Mouse (Mus musculus) hindbrain, embryonic 14.5 days (tissue): ENCODE results near the gene Ttc32. TPM values are rescaled to one million over a fixed set of nuclear protein-coding genes. Genes with fewer than 3 reads are reported as not detected.
"Not testable (repeated sequence)": the region's sequence is repeated elsewhere in the genome, so short reads cannot be mapped to it uniquely, and the experiment has no call there.

Experiments
- ATAC-seq: fragments of 200-750 bp; cut with Nextera tagmentation; 2 replicates; pipeline ENCODE4 v1.8.0; 2017; ENCODE audit warnings: moderate number of reproducible peaks, mild to moderate bottlenecking, moderate TSS enrichment, moderate library complexity; ENCODE audit not compliant: low FRiP score
- DNase-seq: peaks from one replicate; pipeline ENCODE4 v3.0.0-alpha.2; 2015; ENCODE audit warnings: low spot score
- H3K27ac ChIP-seq: fragments of 300-500 bp; sonication (generic); 2 replicates; pipeline ENCODE4 v1.5.1; 2014; ENCODE audit warnings: mild to moderate bottlenecking, moderate library complexity
- H3K27me3 ChIP-seq: fragments of 300-500 bp; sonication (generic); 2 replicates; pipeline ENCODE4 v1.6.1; 2014; ENCODE audit warnings: mild to moderate bottlenecking, low read length, mixed read lengths; ENCODE audit not compliant: control insufficient read depth, insufficient read depth
- H3K36me3 ChIP-seq: fragments of 300-500 bp; sonication (generic); replicated peaks from 2 replicates; pipeline ENCODE4 v1.6.1; 2014; ENCODE audit not compliant: control insufficient read depth, insufficient read depth
- H3K4me1 ChIP-seq: fragments of 300-500 bp; sonication (generic); replicated peaks from 2 replicates; pipeline ENCODE4 v1.6.1; 2014; ENCODE audit warnings: antibody characterized with exemption, low read length, mixed read lengths; ENCODE audit not compliant: control insufficient read depth, insufficient read depth
- H3K4me2 ChIP-seq: fragments of 300-500 bp; sonication (generic); replicated peaks from 2 replicates; pipeline ENCODE4 v1.6.1; 2014; ENCODE audit warnings: mild to moderate bottlenecking, moderate library complexity
- H3K4me3 ChIP-seq: fragments of 300-500 bp; sonication (generic); replicated peaks from 2 replicates; pipeline ENCODE4 v1.5.1; 2014; ENCODE audit warnings: mild to moderate bottlenecking, low read length
- H3K9ac ChIP-seq: fragments of 300-500 bp; sonication (generic); 2 replicates; pipeline ENCODE4 v1.6.1; 2014
- H3K9me3 ChIP-seq: fragments of 300-500 bp; sonication (generic); 2 replicates; pipeline ENCODE4 v1.6.1; 2016; ENCODE audit warnings: low read length; ENCODE audit not compliant: control insufficient read depth
- WGBS: fragments of 180-500 bp; shearing (Covaris S2); extraction: QIAGEN DNeasy Blood & Tissue Kit; methylation state at CpG from one replicate; pipeline ENCODE4 v1.1.7; 2014; 5-methylcytosine and 5-hydroxymethylcytosine counted together
- polyA plus RNA-seq: library from polyadenylated mRNA; unstranded; fragments of >200 nt; fragmentation: Nextera tagmentation; extraction: Ambion mirVana; gene quantifications from 2 replicates; pipeline ENCODE4 v1.2.1, GENCODE M21; 2014

Ttc32 gene
- polyA plus RNA-seq, 1 experiment from 2014 or later = 8.2 TPM

DNA sequence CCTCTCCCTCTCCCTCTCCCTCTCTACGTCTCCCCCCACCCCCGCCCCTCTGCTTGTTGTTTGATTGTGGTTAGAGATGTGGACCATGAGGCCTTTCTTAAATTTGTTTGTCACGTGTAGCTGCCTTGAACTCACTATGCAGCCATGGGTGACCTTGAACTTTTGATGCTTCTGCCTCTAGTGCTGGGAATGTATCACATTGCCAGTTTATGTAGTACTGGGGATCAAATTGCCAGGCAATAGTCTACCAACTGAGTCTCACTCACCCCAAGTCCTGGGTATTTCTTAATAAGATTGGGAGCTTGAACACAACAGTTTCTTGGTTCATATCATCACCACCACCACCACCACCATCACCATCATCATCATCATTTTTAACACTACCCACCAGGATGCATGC lies 8.8 kb upstream of the Ttc32 start:
- no peak for DNase-seq
- H3K4me2 ChIP-seq = no peak overlapping the region
- no peak for ATAC-seq
- no peak overlapping the region for H3K27ac ChIP-seq
- no peak overlapping the region for H3K4me3 ChIP-seq
- WGBS = 69% methylated on average over 3 of the region's 3 CpGs
- H3K4me1 ChIP-seq = no peaks in the 10 kb centered on the region
- no peaks in the 10 kb centered on the region for H3K27me3 ChIP-seq
- H3K9ac ChIP-seq = no peak overlapping the region
- peaks cover 36% of the 10 kb centered on the region for H3K36me3 ChIP-seq
- H3K9me3 ChIP-seq = no peaks in the 10 kb centered on the region

- Histone ChIP-seq H3K4me3 (no peak overlapping the region), H3K27me3 (no peaks in the 10 kb centered on the region), H3K9me3 (no peaks in the 10 kb centered on the region), H3K27ac (no peak overlapping the region), H3K36me3 (peaks cover 30% of the 10 kb centered on the region), H3K9ac (no peak overlapping the region), H3K4me1 (no peaks in the 10 kb centered on the region), H3K4me2 (no peak overlapping the region)
- WGBS = 64% methylated on average over 4 of the region's 4 CpGs
- DNase-seq (no peak), ATAC-seq (no peak)
Measured at GRCm38 (mm10) chr12:9023031-9023430, 6.8 kb upstream of the Ttc32 start.

DNA sequence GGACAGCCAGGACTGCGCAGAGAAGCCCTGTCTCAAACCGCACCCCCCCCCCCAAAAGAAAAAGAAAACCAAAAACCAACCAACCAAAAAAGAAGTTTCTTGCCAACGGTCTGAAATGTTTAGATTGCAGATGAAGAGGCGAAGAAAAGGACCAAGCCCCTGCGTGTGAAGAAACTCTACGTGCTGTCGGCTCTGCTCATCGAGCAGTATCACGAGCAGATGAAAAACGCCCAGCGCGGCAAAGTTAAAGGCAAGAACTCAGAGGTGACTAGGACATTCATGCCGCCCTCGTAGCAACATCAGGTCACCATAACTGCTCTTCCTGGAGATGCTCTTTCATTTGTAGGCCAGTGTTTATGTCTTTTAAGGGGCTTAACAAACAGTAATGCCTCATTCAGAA lies 5.7 kb upstream of the Ttc32 start:
- H3K27ac ChIP-seq = no peak overlapping the region
- ATAC-seq (no peak), DNase-seq (no peak)
- H3K9me3 ChIP-seq = no peaks in the 10 kb centered on the region
- no peaks in the 10 kb centered on the region for H3K4me1 ChIP-seq
- peaks cover 26% of the 10 kb centered on the region for H3K36me3 ChIP-seq
- H3K27me3 ChIP-seq = no peaks in the 10 kb centered on the region
- 94% methylated on average over 14 of the region's 14 CpGs for WGBS
- no peak overlapping the region for H3K4me3 ChIP-seq
- H3K9ac ChIP-seq = no peak overlapping the region
- H3K4me2 ChIP-seq = no peak overlapping the region

DNA sequence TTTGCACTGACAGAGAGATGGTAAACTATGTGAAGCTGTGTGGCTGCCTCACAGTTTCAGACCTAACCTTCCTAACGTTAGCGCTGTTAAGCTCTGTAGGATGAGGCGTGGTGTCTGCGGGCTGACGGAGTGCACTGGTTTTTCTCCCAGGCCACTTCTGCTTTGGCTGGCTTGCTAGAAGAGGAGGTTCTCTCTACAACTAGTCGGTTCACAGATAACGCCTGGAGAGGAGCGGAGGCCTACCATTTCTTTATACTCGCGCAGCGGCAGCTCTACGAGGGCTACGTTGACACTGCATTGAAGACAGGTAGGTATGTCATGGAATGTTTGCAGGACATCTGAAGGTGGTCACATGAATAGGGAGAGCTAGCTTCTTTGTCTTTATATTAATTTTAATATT lies 5.1 kb upstream of the Ttc32 start:
- DNase-seq (no peak), ATAC-seq (no peak)
- WGBS = 89% methylated on average over 13 of the region's 13 CpGs
- H3K4me2 ChIP-seq = no peak overlapping the region
- no peak overlapping the region for H3K4me3 ChIP-seq
- H3K36me3 ChIP-seq = peaks cover 26% of the 10 kb centered on the region
- H3K27ac ChIP-seq = no peak overlapping the region
- no peaks in the 10 kb centered on the region; the same call in 1 of the 2 replicates for H3K4me1 ChIP-seq
- no peak overlapping the region for H3K9ac ChIP-seq
- H3K27me3 ChIP-seq = no peaks in the 10 kb centered on the region
- H3K9me3 ChIP-seq = no peaks in the 10 kb centered on the region

DNA sequence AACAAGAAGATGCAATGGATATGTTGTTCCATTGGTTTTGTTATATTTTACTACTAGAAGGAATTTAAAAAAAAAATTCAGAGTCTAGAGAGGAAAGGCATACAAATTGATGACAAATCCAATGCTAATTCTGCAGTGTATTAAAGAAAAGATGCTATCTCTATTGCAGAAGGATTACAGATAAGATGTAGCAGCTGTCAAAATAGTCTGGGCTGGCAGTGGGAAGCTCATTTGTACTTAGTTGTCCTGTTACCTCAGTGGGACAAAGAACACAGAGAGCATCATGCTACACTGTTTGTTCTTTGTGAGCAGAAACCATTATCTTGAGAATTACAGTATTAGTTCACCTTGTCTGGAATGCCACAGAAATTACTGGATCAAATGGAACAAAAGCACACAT lies 3.0 kb upstream of the Ttc32 start:
- Histone ChIP-seq H3K27ac (no peak overlapping the region), H3K9ac (no peak overlapping the region), H3K4me3 (no peak overlapping the region), H3K36me3 (peaks cover 26% of the 10 kb centered on the region), H3K9me3 (no peaks in the 10 kb centered on the region), H3K27me3 (no peaks in the 10 kb centered on the region), H3K4me1 (peaks cover 6% of the 10 kb centered on the region), H3K4me2 (no peak overlapping the region)
- ATAC-seq (no peak), DNase-seq (no peak)

DNA sequence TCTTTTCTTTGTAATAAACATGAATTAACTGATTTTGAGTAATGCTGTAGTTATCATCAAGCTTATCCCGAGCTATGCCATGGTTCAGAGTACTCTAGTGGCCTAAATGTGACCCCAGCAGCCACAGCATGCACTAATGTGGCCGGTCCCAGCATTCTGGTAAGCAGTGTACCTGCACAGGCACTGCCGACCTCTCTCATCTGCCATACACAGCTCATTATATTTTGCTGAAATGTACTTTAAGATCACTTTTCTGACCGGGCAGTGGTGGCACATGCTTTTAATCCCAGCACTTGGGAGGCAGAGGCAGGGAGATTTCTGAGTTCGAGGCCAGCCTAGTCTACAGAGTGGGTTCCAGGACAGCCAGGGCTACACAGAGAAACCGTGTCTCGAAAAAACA lies 981 bp upstream of the Ttc32 start:
- 93% methylated on average over 7 of the region's 7 CpGs for WGBS
- not testable (repeated sequence) for H3K27ac ChIP-seq, H3K27me3 ChIP-seq, ATAC-seq, H3K9me3 ChIP-seq, H3K9ac ChIP-seq, H3K4me3 ChIP-seq, H3K4me1 ChIP-seq, DNase-seq
- Histone ChIP-seq H3K36me3 (peaks cover 26% of the 10 kb centered on the region), H3K4me2 (0 out of 2 replicates have a peak overlapping the region, but pooled peaks have one; percentile 79)

- no peaks in the 10 kb centered on the region for H3K27me3 ChIP-seq
- ATAC-seq = peak; percentile 39
- 58% methylated on average over 4 of the region's 4 CpGs for WGBS
- peak; percentile 25 for DNase-seq
- H3K4me2 ChIP-seq = peak overlapping the region; percentile 79
- H3K36me3 ChIP-seq = peaks cover 24% of the 10 kb centered on the region
- H3K9me3 ChIP-seq = no peaks in the 10 kb centered on the region
- H3K9ac ChIP-seq = peak overlapping the region; percentile 82; the same call in 1 of the 2 replicates
- H3K4me1 ChIP-seq = peaks cover 6% of the 10 kb centered on the region
- peak overlapping the region; percentile 67 for H3K4me3 ChIP-seq
- peak overlapping the region; percentile 97 for H3K27ac ChIP-seq
Measured at GRCm38 (mm10) chr12:9029506-9029887, 300 bp upstream of the Ttc32 start.

DNA sequence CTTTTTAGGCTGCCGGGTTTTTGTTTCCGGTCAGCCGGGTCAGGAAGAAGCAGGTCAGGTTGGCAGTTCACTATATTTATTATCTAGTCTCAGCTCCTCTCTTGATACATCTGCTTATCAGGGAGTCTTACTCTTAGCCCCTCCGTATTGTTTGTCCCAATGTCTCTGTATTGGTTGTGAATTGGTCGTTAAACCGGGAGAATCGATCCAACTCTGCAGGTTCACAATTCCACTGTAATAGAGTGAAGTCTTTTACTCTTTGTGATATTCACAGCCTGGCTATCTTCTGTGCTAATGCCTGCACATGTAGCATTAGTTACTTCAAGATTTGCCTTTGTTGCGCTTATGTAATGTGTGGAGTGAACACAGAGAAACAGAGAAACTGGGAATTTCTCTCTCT lies 1.4 kb downstream of the Ttc32 start:
- Histone ChIP-seq H3K27me3 (no peaks in the 10 kb centered on the region), H3K36me3 (peaks cover 16% of the 10 kb centered on the region), H3K9me3 (no peaks in the 10 kb centered on the region), H3K27ac (no peak overlapping the region), H3K9ac (peak overlapping the region; percentile 82), H3K4me2 (peak overlapping the region; percentile 79), H3K4me1 (peaks cover 6% of the 10 kb centered on the region), H3K4me3 (peak overlapping the region; percentile 67)
- WGBS = 75% methylated on average over 8 of the region's 8 CpGs
- ATAC-seq (no peak), DNase-seq (no peak)

DNA sequence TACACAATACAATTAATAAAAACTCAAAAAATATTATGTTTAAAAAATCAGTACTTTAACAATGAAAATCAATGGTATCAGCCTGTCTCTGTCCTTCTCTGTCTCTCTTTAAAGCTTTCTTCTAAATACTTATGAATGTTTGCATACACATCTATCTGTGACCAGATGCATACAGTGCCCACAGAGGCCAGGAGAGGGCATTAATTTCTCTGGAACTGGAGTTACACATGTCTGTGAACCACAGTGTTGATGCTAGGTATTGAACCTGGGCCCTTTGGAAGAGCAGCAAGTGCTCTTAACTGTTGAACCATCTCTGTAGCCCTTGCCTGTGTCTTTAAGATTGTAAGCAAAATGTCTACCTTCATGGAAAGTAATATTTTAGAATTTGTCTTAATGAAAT lies 3.3 kb downstream of the Ttc32 start:
- H3K4me1 ChIP-seq = peaks cover 6% of the 10 kb centered on the region
- H3K9ac ChIP-seq = no peak overlapping the region
- H3K27ac ChIP-seq = no peak overlapping the region
- H3K27me3 ChIP-seq = no peaks in the 10 kb centered on the region
- ATAC-seq = no peak
- H3K36me3 ChIP-seq = peaks cover 1% of the 10 kb centered on the region; the same call in 1 of the 2 replicates
- no peaks in the 10 kb centered on the region for H3K9me3 ChIP-seq
- H3K4me2 ChIP-seq = no peak overlapping the region
- H3K4me3 ChIP-seq = no peak overlapping the region
- DNase-seq = no peak

GRCm38 (mm10) chr12:9036409-9036808 lies 6.6 kb downstream of the Ttc32 start:
- Histone ChIP-seq H3K4me1 (no peaks in the 10 kb centered on the region), H3K27me3 (no peaks in the 10 kb centered on the region), H3K36me3 (no peaks in the 10 kb centered on the region), H3K27ac (no peak overlapping the region), H3K4me2 (no peak overlapping the region), H3K9me3 (no peaks in the 10 kb centered on the region), H3K4me3 (no peak overlapping the region), H3K9ac (no peak overlapping the region)
- 70% methylated on average over 9 of the region's 9 CpGs for WGBS
- ATAC-seq (no peak), DNase-seq (no peak)
